Mouse (Mus musculus): ENCODE measurements around the gene Ryr2.

The Ryr2 gene

GRCm38 (mm10) chr13:12094569-12094968, 12.2 kb downstream of the Ryr2 start:
- in situ Hi-C loops (cut with MboI, MseI), result no loop called here

GRCm38 (mm10) chr13:12093146-12093545, 13.6 kb downstream of the Ryr2 start:
- in situ Hi-C loops (cut with MboI, MseI), result no loop called here

- in situ Hi-C loops (cut with MboI, MseI), result no loop called here
These were observed 14.2 kb downstream of the Ryr2 start for GRCm38 (mm10) chr13:12092379-12093107.

GRCm38 (mm10) chr13:12084112-12084475, 22.7 kb downstream of the Ryr2 start:
- in situ Hi-C loops (cut with MboI, MseI), result loop anchor here (5.0 kb wide), 1 partner anchor 57 kb away; no protein-coding TSS in a partner anchor

GRCm38 (mm10) chr13:12083443-12084111, 23.2 kb downstream of the Ryr2 start:
- in situ Hi-C loops (cut with MboI, MseI), result loop anchor here (5.0 kb wide), 1 partner anchor 56 kb away; no protein-coding TSS in a partner anchor

- in situ Hi-C loops (cut with MboI, MseI), result loop anchor here (5.0 kb wide), 1 partner anchor 53 kb away; no protein-coding TSS in a partner anchor
These were observed 26.2 kb downstream of the Ryr2 start for GRCm38 (mm10) chr13:12080590-12080989.

- in situ Hi-C loops (cut with MboI, MseI), result loop anchor here (10.0 kb wide), 1 partner anchor 1425 kb away; no protein-coding TSS in a partner anchor
These were observed 27.2 kb downstream of the Ryr2 start for GRCm38 (mm10) chr13:12079536-12079935.

- in situ Hi-C loops (cut with MboI, MseI), result loop anchor here (10.0 kb wide), 1 partner anchor 1420 kb away; no protein-coding TSS in a partner anchor
These were observed 31.8 kb downstream of the Ryr2 start for GRCm38 (mm10) chr13:12074897-12075296.

GRCm38 (mm10) chr13:12072571-12072970, 34.2 kb downstream of the Ryr2 start:
- in situ Hi-C loops (cut with MboI, MseI), result loop anchor here (10.0 kb wide), 1 partner anchor 1418 kb away; no protein-coding TSS in a partner anchor

GRCm38 (mm10) chr13:12072112-12072511, 34.6 kb downstream of the Ryr2 start:
- in situ Hi-C loops (cut with MboI, MseI), result loop anchor here (10.0 kb wide), 1 partner anchor 1417 kb away; no protein-coding TSS in a partner anchor

- in situ Hi-C loops (cut with MboI, MseI), result loop anchor here (10.0 kb wide), 1 partner anchor 1416 kb away; no protein-coding TSS in a partner anchor
These were observed 36.3 kb downstream of the Ryr2 start for GRCm38 (mm10) chr13:12070157-12071129.

GRCm38 (mm10) chr13:12064576-12064975, 42.2 kb downstream of the Ryr2 start:
- in situ Hi-C loops (cut with MboI, MseI), result no loop called here

- in situ Hi-C loops (cut with MboI, MseI), result no loop called here
These were observed 43.2 kb downstream of the Ryr2 start for GRCm38 (mm10) chr13:12063561-12063960.

GRCm38 (mm10) chr13:12057357-12057771, 49.4 kb downstream of the Ryr2 start:
- in situ Hi-C loops (cut with MboI, MseI), result no loop called here

GRCm38 (mm10) chr13:12055913-12056312, 50.8 kb downstream of the Ryr2 start:
- in situ Hi-C loops (cut with MboI, MseI), result no loop called here

GRCm38 (mm10) chr13:12053910-12054309, 52.8 kb downstream of the Ryr2 start:
- in situ Hi-C loops (cut with MboI, MseI), result no loop called here

- in situ Hi-C loops (cut with MboI, MseI), result no loop called here
These were observed 55.9 kb downstream of the Ryr2 start for GRCm38 (mm10) chr13:12050809-12051208.

- in situ Hi-C loops (cut with MboI, MseI), result no loop called here
These were observed 59.7 kb downstream of the Ryr2 start for GRCm38 (mm10) chr13:12047059-12047458.

GRCm38 (mm10) chr13:12044751-12045150, 62.0 kb downstream of the Ryr2 start:
- in situ Hi-C loops (cut with MboI, MseI), result no loop called here

GRCm38 (mm10) chr13:12042891-12043491, 63.8 kb downstream of the Ryr2 start:
- in situ Hi-C loops (cut with MboI, MseI), result no loop called here

- in situ Hi-C loops (cut with MboI, MseI), result no loop called here
These were observed 66.8 kb downstream of the Ryr2 start for GRCm38 (mm10) chr13:12039967-12040366.

Measured in T-helper 2 cell (primary cell).